Mouse (Mus musculus): ENCODE data around the gene Il18rap.

Gene Il18rap

DNA sequence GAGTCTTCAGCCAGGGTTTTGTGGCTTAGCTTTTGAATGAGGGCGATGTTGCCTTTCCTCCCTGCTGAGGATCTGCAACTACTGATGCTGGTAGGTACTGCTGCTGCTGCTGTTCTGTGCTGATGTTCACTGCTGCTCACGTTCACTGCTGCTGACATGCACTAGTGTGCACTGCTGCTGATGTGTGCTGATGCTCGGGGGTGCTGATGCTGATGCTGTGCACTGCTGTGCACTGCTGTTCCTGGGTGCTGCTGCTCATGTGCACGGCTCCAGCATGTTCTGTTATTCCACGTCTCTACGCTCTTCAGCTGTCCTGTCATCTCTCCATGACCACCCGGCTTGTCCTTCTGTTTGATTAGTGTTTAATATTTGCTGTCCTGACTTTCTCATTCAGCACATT lies 7.8 kb downstream of the Il18rap start:
- Histone ChIP-seq H3K4me3 (replicated peaks; ENCODE audit: low read length) (no peak overlapping the region), H3K27me3 (ENCODE audit: insufficient read depth, low read length) (no peaks in the 10 kb centered on the region), H3K36me3 (ENCODE audit: insufficient read depth, low read length) (no peaks in the 10 kb centered on the region), H3K9me3 (ENCODE audit: low read length) (peaks cover 4% of the 10 kb centered on the region; the same call in 1 of the 2 replicates), H3K4me1 (replicated peaks; ENCODE audit: low read depth, low read length) (no peaks in the 10 kb centered on the region)
- TF ChIP-seq POU5F1 (IDR thresholded peaks at IDR 0.05; ENCODE audit: borderline replicate concordance, low read length) (no peak), CTCF (conservative IDR thresholded peaks at IDR 0.05; ENCODE audit: low read length) (no peak), NANOG (IDR thresholded peaks at IDR 0.05; ENCODE audit: borderline replicate concordance, low read length) (no peak)

DNA sequence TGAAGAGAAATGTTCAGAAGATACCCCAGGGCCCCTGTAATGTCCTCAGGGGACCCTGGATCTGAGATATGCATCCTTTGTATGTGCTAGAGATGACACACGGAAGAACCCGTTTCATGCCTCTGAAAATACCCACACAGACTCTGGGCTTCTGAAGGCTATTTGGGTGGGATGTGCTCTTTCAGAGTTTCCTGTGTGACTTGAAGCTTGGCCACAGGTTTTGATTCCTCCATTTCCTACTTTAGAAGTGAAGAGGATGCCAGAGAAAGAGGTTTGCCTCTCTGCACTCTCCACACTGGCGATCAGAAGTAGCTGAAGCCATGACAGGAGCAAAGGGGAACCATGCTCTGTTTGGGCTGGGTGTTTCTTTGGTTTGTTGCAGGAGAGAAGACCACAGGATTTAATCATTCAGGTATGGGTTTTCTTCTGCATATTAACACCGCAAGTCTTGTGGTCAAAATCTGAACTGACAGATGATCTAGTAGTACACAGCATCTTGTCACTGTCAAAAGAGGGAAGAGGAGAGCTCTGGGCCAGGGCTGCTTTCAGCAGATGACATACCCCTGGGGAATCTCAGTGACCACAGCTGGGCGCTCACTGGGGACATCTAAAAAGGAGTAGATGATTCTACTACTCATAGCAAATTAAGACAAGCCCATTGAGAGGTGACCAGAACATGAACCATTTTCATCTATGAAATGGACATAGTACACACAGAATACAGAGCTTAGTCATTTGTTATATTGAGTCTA lies 9.0 kb downstream of the Il18rap start:
- H3K4me1 ChIP-seq (replicated peaks; ENCODE audit: low read depth, low read length), result no peaks in the 10 kb centered on the region
- no peak for TF ChIP-seq NANOG (IDR thresholded peaks at IDR 0.05; ENCODE audit: borderline replicate concordance, low read length)
- no peak for TF ChIP-seq CTCF (conservative IDR thresholded peaks at IDR 0.05; ENCODE audit: low read length)
- no peak for TF ChIP-seq POU5F1 (IDR thresholded peaks at IDR 0.05; ENCODE audit: borderline replicate concordance, low read length)
- H3K36me3 ChIP-seq (ENCODE audit: insufficient read depth, low read length), result no peaks in the 10 kb centered on the region
- no peaks in the 10 kb centered on the region for H3K27me3 ChIP-seq (ENCODE audit: insufficient read depth, low read length)
- no peak overlapping the region for H3K4me3 ChIP-seq (replicated peaks; ENCODE audit: low read length)
- H3K9me3 ChIP-seq (ENCODE audit: low read length), result peaks cover 4% of the 10 kb centered on the region; the same call in 1 of the 2 replicates

DNA sequence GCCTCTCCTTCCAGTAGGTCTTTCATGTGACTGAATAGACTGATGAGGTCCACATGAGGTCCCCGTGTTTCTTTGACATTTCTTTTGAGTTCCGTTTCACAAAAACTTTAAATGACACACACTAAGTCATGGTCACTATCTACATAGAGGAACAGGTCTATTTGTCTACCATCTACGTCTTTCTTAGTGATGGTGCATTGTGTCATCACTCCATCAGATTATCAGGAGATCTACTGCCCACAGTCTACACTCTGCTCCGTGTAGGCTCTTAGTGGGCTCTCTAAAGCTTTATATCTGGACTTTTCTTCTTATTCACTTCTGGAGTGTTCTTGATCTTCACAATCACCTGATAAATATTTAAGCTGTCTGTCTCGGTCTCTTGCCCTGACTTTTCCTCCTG lies 14.1 kb downstream of the Il18rap start:
- H3K4me3 ChIP-seq (replicated peaks; ENCODE audit: low read length), result no peak overlapping the region
- H3K9me3 ChIP-seq (ENCODE audit: low read length), result peaks cover 13% of the 10 kb centered on the region
- no peaks in the 10 kb centered on the region for H3K4me1 ChIP-seq (replicated peaks; ENCODE audit: low read depth, low read length)
- no peaks in the 10 kb centered on the region for H3K36me3 ChIP-seq (ENCODE audit: insufficient read depth, low read length)
- H3K27me3 ChIP-seq (ENCODE audit: insufficient read depth, low read length), result no peaks in the 10 kb centered on the region
- no peak for TF ChIP-seq NANOG (IDR thresholded peaks at IDR 0.05; ENCODE audit: borderline replicate concordance, low read length)
- no peak for TF ChIP-seq POU5F1 (IDR thresholded peaks at IDR 0.05; ENCODE audit: borderline replicate concordance, low read length)
- TF ChIP-seq CTCF (conservative IDR thresholded peaks at IDR 0.05; ENCODE audit: low read length), result no peak

DNA sequence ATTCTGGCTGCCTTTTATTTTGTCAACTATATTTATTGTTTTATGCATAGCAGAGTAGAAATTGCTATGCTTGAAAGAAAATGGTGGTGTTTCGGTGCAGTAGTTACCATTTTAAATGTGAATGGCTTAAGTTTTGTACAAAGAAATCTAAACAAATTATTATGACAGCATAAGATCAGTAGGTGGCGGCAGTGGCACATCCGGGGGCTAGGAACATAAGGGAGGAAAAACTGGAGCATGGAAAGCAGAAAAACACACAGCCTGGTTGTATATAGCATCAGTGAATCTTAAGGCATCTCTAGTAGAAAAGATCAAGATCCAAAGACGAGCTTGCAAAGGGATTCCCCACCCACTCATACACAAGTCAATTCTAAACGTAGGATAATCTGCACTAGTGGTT lies 22.4 kb downstream of the Il18rap start:
- H3K36me3 ChIP-seq (ENCODE audit: insufficient read depth, low read length), result no peaks in the 10 kb centered on the region
- H3K4me3 ChIP-seq (replicated peaks; ENCODE audit: low read length), result no peak overlapping the region
- no peaks in the 10 kb centered on the region for H3K27me3 ChIP-seq (ENCODE audit: insufficient read depth, low read length)
- peaks cover 6% of the 10 kb centered on the region for H3K9me3 ChIP-seq (ENCODE audit: low read length)
- TF ChIP-seq CTCF (conservative IDR thresholded peaks at IDR 0.05; ENCODE audit: low read length) (0 out of 2 replicates have a peak, but pooled peaks have one; percentile 6), POU5F1 (IDR thresholded peaks at IDR 0.05; ENCODE audit: borderline replicate concordance, low read length) (no peak), NANOG (IDR thresholded peaks at IDR 0.05; ENCODE audit: borderline replicate concordance, low read length) (no peak)
- H3K4me1 ChIP-seq (replicated peaks; ENCODE audit: low read depth, low read length), result no peaks in the 10 kb centered on the region

DNA sequence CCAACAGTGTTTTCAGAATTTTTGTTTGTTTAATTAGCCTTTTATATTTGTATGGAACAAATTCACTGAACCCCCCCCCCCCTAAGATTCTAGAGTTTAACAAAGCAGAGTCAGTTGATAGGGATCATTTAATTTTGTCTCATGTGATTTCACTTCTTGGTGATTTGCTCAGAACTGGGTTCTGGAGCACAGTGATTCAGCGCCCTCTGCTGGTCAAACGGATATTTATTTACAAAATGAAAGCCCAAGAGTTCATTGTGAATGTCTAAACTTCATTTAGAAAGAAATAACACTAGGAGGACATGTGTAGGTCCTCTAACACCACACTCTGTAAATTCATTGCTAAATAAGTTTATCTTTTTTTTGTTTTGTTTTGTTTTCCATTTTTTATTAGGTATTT lies 29.5 kb downstream of the Il18rap start:
- H3K27me3 ChIP-seq (ENCODE audit: insufficient read depth, low read length), result peaks cover 4% of the 10 kb centered on the region; the same call in 1 of the 2 replicates
- no peaks in the 10 kb centered on the region for H3K4me1 ChIP-seq (replicated peaks; ENCODE audit: low read depth, low read length)
- H3K36me3 ChIP-seq (ENCODE audit: insufficient read depth, low read length), result no peaks in the 10 kb centered on the region
- H3K4me3 ChIP-seq (replicated peaks; ENCODE audit: low read length), result no peak overlapping the region
- TF ChIP-seq NANOG (IDR thresholded peaks at IDR 0.05; ENCODE audit: borderline replicate concordance, low read length) (no peak), CTCF (conservative IDR thresholded peaks at IDR 0.05; ENCODE audit: low read length) (peak; percentile 53)
- H3K9me3 ChIP-seq (ENCODE audit: low read length), result no peaks in the 10 kb centered on the region

DNA sequence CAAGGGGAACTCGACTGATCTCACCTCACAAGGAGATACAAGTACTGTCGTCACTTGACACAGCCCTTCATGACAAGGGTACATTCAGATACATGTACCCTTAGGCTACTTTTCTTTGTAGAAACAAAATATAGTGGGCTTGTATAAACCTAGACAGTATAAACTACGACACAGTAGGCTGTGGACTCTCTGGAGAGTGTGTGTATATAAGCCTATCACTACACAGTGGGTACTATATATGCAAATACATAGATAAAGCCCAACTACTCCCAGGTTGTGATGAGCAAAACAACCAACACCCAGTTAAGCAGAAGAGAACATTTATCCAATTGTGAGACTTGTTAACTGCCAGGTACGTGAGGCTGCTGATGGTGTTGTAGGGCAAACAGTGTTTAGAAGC lies 31.5 kb downstream of the Il18rap start:
- Histone ChIP-seq H3K9me3 (ENCODE audit: low read length) (no peaks in the 10 kb centered on the region), H3K4me1 (replicated peaks; ENCODE audit: low read depth, low read length) (no peaks in the 10 kb centered on the region), H3K36me3 (ENCODE audit: insufficient read depth, low read length) (no peaks in the 10 kb centered on the region), H3K27me3 (ENCODE audit: insufficient read depth, low read length) (peaks cover 4% of the 10 kb centered on the region; the same call in 1 of the 2 replicates), H3K4me3 (replicated peaks; ENCODE audit: low read length) (no peak overlapping the region)
- no peak for TF ChIP-seq CTCF (conservative IDR thresholded peaks at IDR 0.05; ENCODE audit: low read length)
- TF ChIP-seq NANOG (IDR thresholded peaks at IDR 0.05; ENCODE audit: borderline replicate concordance, low read length), result no peak
- no peak for TF ChIP-seq POU5F1 (IDR thresholded peaks at IDR 0.05; ENCODE audit: borderline replicate concordance, low read length)

- no peaks in the 10 kb centered on the region for H3K4me1 ChIP-seq (replicated peaks; ENCODE audit: low read depth, low read length)
- H3K27me3 ChIP-seq (ENCODE audit: insufficient read depth, low read length), result peaks cover 4% of the 10 kb centered on the region; the same call in 1 of the 2 replicates
- TF ChIP-seq NANOG (IDR thresholded peaks at IDR 0.05; ENCODE audit: borderline replicate concordance, low read length) (peak; percentile 17; the same call in 1 of the 2 replicates), POU5F1 (IDR thresholded peaks at IDR 0.05; ENCODE audit: borderline replicate concordance, low read length) (no peak)
- H3K9me3 ChIP-seq (ENCODE audit: low read length), result no peaks in the 10 kb centered on the region
- no peaks in the 10 kb centered on the region for H3K36me3 ChIP-seq (ENCODE audit: insufficient read depth, low read length)
- H3K4me3 ChIP-seq (replicated peaks; ENCODE audit: low read length), result no peak overlapping the region
Observed at GRCm38 (mm10) chr1:40547064-40547572, 32.0 kb downstream of the Il18rap start.

DNA sequence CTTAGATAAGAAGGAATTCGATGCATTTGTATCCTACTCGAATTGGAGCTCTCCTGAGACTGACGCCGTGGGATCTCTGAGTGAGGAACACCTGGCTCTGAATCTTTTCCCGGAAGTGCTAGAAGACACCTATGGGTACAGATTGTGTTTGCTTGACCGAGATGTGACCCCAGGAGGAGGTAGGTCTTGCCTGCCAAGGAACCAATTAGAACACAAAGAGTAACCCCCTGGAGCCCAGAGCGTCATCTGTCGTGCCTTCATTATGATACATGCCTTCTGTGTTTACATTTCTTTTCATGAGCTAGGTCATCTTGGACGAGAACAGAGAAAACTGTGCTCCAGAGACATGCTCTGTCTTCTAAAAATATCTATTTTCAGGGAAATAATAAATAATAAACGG lies 32.6 kb downstream of the Il18rap start:
- Histone ChIP-seq H3K4me3 (replicated peaks; ENCODE audit: low read length) (no peak overlapping the region), H3K4me1 (replicated peaks; ENCODE audit: low read depth, low read length) (no peaks in the 10 kb centered on the region), H3K9me3 (ENCODE audit: low read length) (no peaks in the 10 kb centered on the region), H3K27me3 (ENCODE audit: insufficient read depth, low read length) (peaks cover 4% of the 10 kb centered on the region; the same call in 1 of the 2 replicates), H3K36me3 (ENCODE audit: insufficient read depth, low read length) (no peaks in the 10 kb centered on the region)
- TF ChIP-seq POU5F1 (IDR thresholded peaks at IDR 0.05; ENCODE audit: borderline replicate concordance, low read length) (no peak), CTCF (conservative IDR thresholded peaks at IDR 0.05; ENCODE audit: low read length) (no peak), NANOG (IDR thresholded peaks at IDR 0.05; ENCODE audit: borderline replicate concordance, low read length) (no peak)
